Mouse (Mus musculus) hindbrain, postnatal 0 days (tissue): ENCODE measurements at regions not wholly inside any gene's neighbourhood (a gene's known extent, or its start where the extent isn't known, plus 50 kb on each side); places are given as distances from the start of the nearest gene placed in this dataset.

Experiments
- ATAC-seq: fragments of 200-750 bp; cut with Nextera tagmentation; 2 replicates; pipeline ENCODE4 v1.8.0; 2017; ENCODE audit warnings: mild to moderate bottlenecking, moderate TSS enrichment, moderate library complexity
- DNase-seq: peaks from one replicate; pipeline ENCODE4 v3.0.0-alpha.2; 2015; ENCODE audit warnings: low spot score
- H3K27ac ChIP-seq: fragments of 300-500 bp; sonication (generic); 2 replicates; pipeline ENCODE4 v1.5.1; 2014; ENCODE audit warnings: mild to moderate bottlenecking
- H3K27me3 ChIP-seq: fragments of 300-500 bp; sonication (generic); 2 replicates; pipeline ENCODE4 v1.6.1; 2014; ENCODE audit warnings: low read length, mixed read lengths; ENCODE audit not compliant: insufficient read depth
- H3K36me3 ChIP-seq: fragments of 300-500 bp; sonication (generic); 2 replicates; pipeline ENCODE4 v1.6.1; 2014; ENCODE audit warnings: low read length, mixed read lengths; ENCODE audit not compliant: insufficient read depth
- H3K4me1 ChIP-seq: fragments of 300-500 bp; sonication (generic); 2 replicates; pipeline ENCODE4 v1.6.1; 2014; ENCODE audit warnings: antibody characterized with exemption, low read length, mixed read lengths; ENCODE audit not compliant: insufficient read depth
- H3K4me2 ChIP-seq: fragments of 300-500 bp; sonication (generic); 2 replicates; pipeline ENCODE4 v1.6.1; 2014; ENCODE audit warnings: low read depth, mild to moderate bottlenecking, low read length, moderate library complexity, mixed read lengths
- H3K4me3 ChIP-seq: fragments of 300-500 bp; sonication (generic); 2 replicates; pipeline ENCODE4 v1.5.1; 2014; ENCODE audit warnings: low read length
- H3K9ac ChIP-seq: fragments of 300-500 bp; sonication (generic); replicated peaks from 2 replicates; pipeline ENCODE4 v1.6.1; 2014; ENCODE audit warnings: mild to moderate bottlenecking, low read length, moderate library complexity, mixed read lengths
- H3K9me3 ChIP-seq: fragments of 300-500 bp; sonication (generic); 2 replicates; pipeline ENCODE4 v1.6.1; 2016; ENCODE audit warnings: low read length, mixed read lengths
- CTCF ChIP-seq: IDR thresholded peaks from 2 replicates; pipeline ENCODE4 v1.5.1; 2016; ENCODE audit warnings: antibody characterized with exemption, control low read depth, low read depth
- WGBS: fragments of 180-500 bp; shearing (Covaris S2); extraction: QIAGEN DNeasy Blood & Tissue Kit; methylation state at CpG from one replicate; pipeline ENCODE4 v1.1.7; 2014; 5-methylcytosine and 5-hydroxymethylcytosine counted together

- no peaks in the 10 kb centered on the region for H3K27me3 ChIP-seq
- no peaks in the 10 kb centered on the region for H3K36me3 ChIP-seq
- H3K9ac ChIP-seq, result no peak overlapping the region
- H3K4me1 ChIP-seq, result no peaks in the 10 kb centered on the region
- DNase-seq (no peak), ATAC-seq (no peak)
- no peaks in the 10 kb centered on the region for H3K9me3 ChIP-seq
- H3K4me3 ChIP-seq, result no peak overlapping the region
- WGBS, result 74% methylated on average over 9 of the region's 9 CpGs
- TF ChIP-seq CTCF, result no peak
- no peak overlapping the region for H3K4me2 ChIP-seq
- H3K27ac ChIP-seq, result no peak overlapping the region
These were observed 139.9 kb upstream of the Prok2 start for GRCm38 (mm10) chr6:99866061-99866460.

GRCm38 (mm10) chr6:99864949-99865348 is 138.8 kb upstream of the Prok2 start:
- H3K27ac ChIP-seq, result no peak overlapping the region
- no peaks in the 10 kb centered on the region for H3K9me3 ChIP-seq
- ATAC-seq (peak; percentile 69), DNase-seq (peak; percentile 93)
- H3K27me3 ChIP-seq, result no peaks in the 10 kb centered on the region
- H3K4me2 ChIP-seq, result no peak overlapping the region
- WGBS, result 39% methylated on average over 3 of the region's 3 CpGs
- no peak overlapping the region for H3K9ac ChIP-seq
- peak; percentile 82 for TF ChIP-seq CTCF
- H3K36me3 ChIP-seq, result no peaks in the 10 kb centered on the region
- no peak overlapping the region for H3K4me3 ChIP-seq
- no peaks in the 10 kb centered on the region for H3K4me1 ChIP-seq

DNA sequence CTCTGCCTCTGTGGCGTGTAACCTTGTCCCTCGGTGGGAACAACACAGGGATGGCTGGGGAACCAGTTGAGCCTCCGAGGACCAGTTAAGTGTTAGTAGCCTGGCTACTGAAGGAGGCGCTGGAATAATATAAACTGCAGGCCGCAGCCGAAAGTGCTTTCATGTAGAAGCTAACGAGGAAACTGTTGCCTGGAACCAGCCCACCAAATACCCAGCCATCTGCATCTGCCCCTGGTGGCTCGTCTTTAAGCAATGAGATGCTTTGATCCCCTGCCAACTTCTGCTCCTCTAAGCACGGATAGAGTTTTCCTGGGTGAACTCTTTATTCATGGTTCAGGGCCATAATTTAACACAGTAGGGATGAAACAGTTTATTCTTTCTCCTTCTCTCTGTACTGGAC is 137.2 kb upstream of the Prok2 start:
- Histone ChIP-seq H3K4me2 (no peak overlapping the region), H3K36me3 (no peaks in the 10 kb centered on the region), H3K9ac (no peak overlapping the region), H3K27me3 (no peaks in the 10 kb centered on the region), H3K9me3 (no peaks in the 10 kb centered on the region), H3K4me1 (no peaks in the 10 kb centered on the region), H3K4me3 (no peak overlapping the region), H3K27ac (no peak overlapping the region)
- TF ChIP-seq CTCF, result peak; percentile 38
- DNase-seq, result peak; percentile 87
- WGBS, result 29% methylated on average over 9 of the region's 9 CpGs
- ATAC-seq, result peak; percentile 68; the same call in 1 of the 2 replicates

GRCm38 (mm10) chr6:99857411-99857810 is 131.2 kb upstream of the Prok2 start:
- Histone ChIP-seq H3K4me2 (no peak overlapping the region), H3K4me3 (no peak overlapping the region), H3K27me3 (no peaks in the 10 kb centered on the region), H3K9me3 (no peaks in the 10 kb centered on the region), H3K9ac (no peak overlapping the region), H3K4me1 (no peaks in the 10 kb centered on the region), H3K36me3 (no peaks in the 10 kb centered on the region), H3K27ac (no peak overlapping the region)
- DNase-seq (no peak), ATAC-seq (no peak)
- TF ChIP-seq CTCF, result no peak
- WGBS, result 82% methylated on average over 6 of the region's 6 CpGs

- Histone ChIP-seq H3K27ac (no peak overlapping the region), H3K4me1 (no peaks in the 10 kb centered on the region), H3K4me2 (no peak overlapping the region), H3K9ac (no peak overlapping the region), H3K27me3 (no peaks in the 10 kb centered on the region), H3K9me3 (no peaks in the 10 kb centered on the region), H3K36me3 (no peaks in the 10 kb centered on the region), H3K4me3 (no peak overlapping the region)
- TF ChIP-seq CTCF, result peak; percentile 52
- WGBS, result 35% methylated on average over 3 of the region's 3 CpGs
- DNase-seq (peak; percentile 44), ATAC-seq (no peak; the same call in 1 of the 2 replicates)
These were observed 127.5 kb upstream of the Prok2 start for GRCm38 (mm10) chr6:99853716-99854115.

DNA sequence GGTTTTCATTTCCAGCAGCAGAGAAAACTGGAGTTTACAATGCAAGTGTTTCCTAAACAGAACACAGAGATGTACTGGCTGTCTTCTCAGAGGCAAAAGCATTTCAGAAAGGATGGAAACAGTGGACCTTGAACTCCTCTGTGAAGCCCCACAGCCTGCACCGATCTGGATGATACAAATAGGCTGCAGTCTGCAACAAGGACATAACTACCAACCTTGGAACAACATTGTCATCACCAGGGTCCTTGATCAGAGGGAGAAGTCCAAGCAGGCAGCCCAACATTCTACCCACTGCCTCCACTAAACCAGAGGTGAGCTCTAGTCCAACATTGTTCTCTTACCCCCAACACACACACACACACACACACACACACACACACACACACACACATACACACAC is 124.5 kb upstream of the Prok2 start:
- no peak overlapping the region for H3K9ac ChIP-seq
- no peak overlapping the region for H3K4me3 ChIP-seq
- DNase-seq, result no peak
- no peaks in the 10 kb centered on the region for H3K9me3 ChIP-seq
- no peak overlapping the region for H3K27ac ChIP-seq
- H3K4me1 ChIP-seq, result no peaks in the 10 kb centered on the region
- H3K27me3 ChIP-seq, result no peaks in the 10 kb centered on the region
- H3K36me3 ChIP-seq, result no peaks in the 10 kb centered on the region
- 65% methylated on average over 1 of the region's 1 CpGs for WGBS
- no peak for TF ChIP-seq CTCF
- ATAC-seq, result no peak
- H3K4me2 ChIP-seq, result no peak overlapping the region

- DNase-seq, result no peak
- no peak overlapping the region for H3K4me3 ChIP-seq
- no peaks in the 10 kb centered on the region for H3K9me3 ChIP-seq
- no peak for ATAC-seq
- TF ChIP-seq CTCF, result no peak
- H3K4me2 ChIP-seq, result no peak overlapping the region
- H3K27ac ChIP-seq, result no peak overlapping the region
- H3K9ac ChIP-seq, result no peak overlapping the region
- H3K4me1 ChIP-seq, result no peaks in the 10 kb centered on the region
- 27% methylated on average over 4 of the region's 4 CpGs for WGBS
- H3K36me3 ChIP-seq, result no peaks in the 10 kb centered on the region
- no peaks in the 10 kb centered on the region for H3K27me3 ChIP-seq
These were observed 119.3 kb upstream of the Prok2 start for GRCm38 (mm10) chr6:99845508-99845846.
